Mouse (Mus musculus) heart, adult 2 months (tissue): ENCODE measurements around the gene Mmrn2.

ENCODE experiments used
- CTCF ChIP-seq: fragments of 200-600 bp; IDR thresholded peaks from 2 replicates; pipeline ENCODE4 v1.8.1; 2022; ENCODE audit warnings: antibody characterized with exemption, mild to moderate bottlenecking, moderate library complexity
- EP300 ChIP-seq: fragments of 200-500 bp; IDR thresholded peaks from 2 replicates; pipeline ENCODE4 v1.6.1; 2011; ENCODE audit warnings: low read depth, low read length, control low read depth; ENCODE audit not compliant: insufficient read depth
- POLR2A ChIP-seq: fragments of 200-500 bp; IDR thresholded peaks from 2 replicates; pipeline ENCODE4 v1.6.1; 2011; ENCODE audit warnings: mild to moderate bottlenecking, low read depth, low read length, control low read depth; ENCODE audit not compliant: insufficient read depth

GRCm38 (mm10) chr14:34403424-34403823 lies 28.2 kb downstream of the Mmrn2 start:
- TF ChIP-seq CTCF, result no peak
- TF ChIP-seq POLR2A, result no peak
- TF ChIP-seq EP300, result no peak
